Mouse (Mus musculus) lung, embryonic 14.5 days (tissue): ENCODE data around the gene Hoxa7. TPM values are rescaled to one million over a fixed set of nuclear protein-coding genes. Genes with fewer than 3 reads are reported as not detected.

Experiments used
- ATAC-seq: fragments of 200-750 bp; cut with Nextera tagmentation; 2 replicates; pipeline ENCODE4 v1.8.0; 2017; ENCODE audit warnings: mild to moderate bottlenecking, moderate TSS enrichment, moderate library complexity; ENCODE audit not compliant: insufficient read depth
- DNase-seq: peaks from one replicate; pipeline ENCODE4 v3.0.0-alpha.2; 2015
- H3K27ac ChIP-seq: fragments of 300-500 bp; sonication (generic); 2 replicates; pipeline ENCODE4 v1.5.1; 2014; ENCODE audit warnings: low read depth, mild to moderate bottlenecking, moderate library complexity
- H3K27me3 ChIP-seq: fragments of 300-500 bp; sonication (generic); 2 replicates; pipeline ENCODE4 v1.6.1; 2014; ENCODE audit warnings: low read length, control low read depth; ENCODE audit not compliant: insufficient read depth
- H3K36me3 ChIP-seq: fragments of 300-500 bp; sonication (generic); 2 replicates; pipeline ENCODE4 v1.6.1; 2014; ENCODE audit warnings: control low read depth; ENCODE audit not compliant: insufficient read depth
- H3K4me1 ChIP-seq: fragments of 300-500 bp; sonication (generic); 2 replicates; pipeline ENCODE4 v1.6.1; 2014; ENCODE audit warnings: antibody characterized with exemption, control low read depth; ENCODE audit not compliant: insufficient read depth
- H3K4me2 ChIP-seq: fragments of 300-500 bp; sonication (generic); 2 replicates; pipeline ENCODE4 v1.6.1; 2014; ENCODE audit warnings: mild to moderate bottlenecking
- H3K4me3 ChIP-seq: fragments of 300-500 bp; sonication (generic); 2 replicates; pipeline ENCODE4 v1.5.1; 2014; ENCODE audit warnings: low read depth, low read length
- H3K9ac ChIP-seq: fragments of 300-500 bp; sonication (generic); 2 replicates; pipeline ENCODE4 v1.6.1; 2014
- H3K9me3 ChIP-seq: fragments of 300-500 bp; sonication (generic); 2 replicates; pipeline ENCODE4 v1.6.1; 2016; ENCODE audit warnings: low read depth, low read length, control low read depth
- CTCF ChIP-seq: IDR thresholded peaks from 2 replicates; pipeline ENCODE4 v1.5.1; 2016; ENCODE audit warnings: antibody characterized with exemption, low read depth
- WGBS: fragments of 180-500 bp; shearing (Covaris S2); extraction: QIAGEN DNeasy Blood & Tissue Kit; methylation state at CpG from one replicate; pipeline ENCODE4 v1.1.7; 2014; 5-methylcytosine and 5-hydroxymethylcytosine counted together
- polyA plus RNA-seq: library from polyadenylated mRNA; unstranded; fragments of >200 nt; fragmentation: Nextera tagmentation; extraction: Ambion mirVana; gene quantifications from 2 replicates; pipeline ENCODE4 v1.2.1, GENCODE M21; 2014

Gene Hoxa7
- polyA plus RNA-seq, 1 experiment from 2014 or later, result 5.8 TPM

DNA sequence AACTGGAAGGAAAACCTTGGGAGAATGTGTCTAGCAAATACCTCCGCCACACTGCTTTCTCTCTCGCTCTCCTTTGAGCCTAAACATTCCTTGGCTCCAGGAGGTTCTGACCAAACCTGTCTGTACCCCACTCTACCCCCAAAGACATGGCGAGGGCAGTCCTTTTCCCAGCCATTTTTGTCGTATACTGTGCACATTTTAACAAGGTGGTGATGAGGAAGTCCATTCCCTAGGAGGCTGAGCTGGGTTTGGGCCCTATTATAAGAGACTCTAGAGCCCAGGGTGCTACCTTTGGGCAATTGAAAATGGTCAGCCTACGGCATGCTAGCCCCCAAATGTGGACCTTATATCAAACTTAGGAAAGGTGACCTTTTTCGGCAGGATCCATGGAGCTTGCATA lies 14.2 kb upstream of the Hoxa7 start:
- no peak for ATAC-seq
- Histone ChIP-seq H3K27me3 (peaks cover 98% of the 10 kb centered on the region), H3K4me1 (no peaks in the 10 kb centered on the region), H3K4me2 (no peak overlapping the region), H3K4me3 (no peak overlapping the region), H3K9me3 (no peaks in the 10 kb centered on the region), H3K9ac (no peak overlapping the region), H3K27ac (no peak overlapping the region), H3K36me3 (no peaks in the 10 kb centered on the region)
- 16% methylated on average over 6 of the region's 6 CpGs for WGBS
- TF ChIP-seq CTCF, result no peak
- no peak for DNase-seq

DNA sequence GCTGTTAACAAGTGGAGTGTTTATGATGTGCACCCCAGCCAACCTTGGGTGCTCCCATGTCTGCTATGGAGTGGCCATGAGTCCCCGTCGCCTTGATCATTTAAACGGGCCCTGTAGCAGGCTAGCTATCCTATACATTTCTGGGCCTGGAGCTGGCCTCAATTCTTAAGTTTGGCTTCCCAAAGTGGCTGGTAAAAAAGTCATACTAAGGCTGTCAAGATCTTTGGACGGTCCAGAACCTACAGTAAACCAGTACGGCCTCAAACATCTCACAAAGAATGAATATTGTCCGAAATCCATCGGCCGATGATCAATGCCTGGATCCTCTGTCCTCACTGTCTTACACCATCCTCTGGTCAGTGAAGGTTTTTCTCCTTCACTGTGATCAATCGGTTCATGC lies 13.6 kb upstream of the Hoxa7 start:
- Histone ChIP-seq H3K27ac (no peak overlapping the region), H3K27me3 (peaks cover 98% of the 10 kb centered on the region), H3K36me3 (no peaks in the 10 kb centered on the region), H3K4me2 (no peak overlapping the region), H3K4me3 (no peak overlapping the region), H3K9me3 (no peaks in the 10 kb centered on the region), H3K4me1 (no peaks in the 10 kb centered on the region), H3K9ac (no peak overlapping the region)
- TF ChIP-seq CTCF, result no peak
- DNase-seq (no peak), ATAC-seq (no peak)
- 31% methylated on average over 9 of the region's 9 CpGs for WGBS

DNA sequence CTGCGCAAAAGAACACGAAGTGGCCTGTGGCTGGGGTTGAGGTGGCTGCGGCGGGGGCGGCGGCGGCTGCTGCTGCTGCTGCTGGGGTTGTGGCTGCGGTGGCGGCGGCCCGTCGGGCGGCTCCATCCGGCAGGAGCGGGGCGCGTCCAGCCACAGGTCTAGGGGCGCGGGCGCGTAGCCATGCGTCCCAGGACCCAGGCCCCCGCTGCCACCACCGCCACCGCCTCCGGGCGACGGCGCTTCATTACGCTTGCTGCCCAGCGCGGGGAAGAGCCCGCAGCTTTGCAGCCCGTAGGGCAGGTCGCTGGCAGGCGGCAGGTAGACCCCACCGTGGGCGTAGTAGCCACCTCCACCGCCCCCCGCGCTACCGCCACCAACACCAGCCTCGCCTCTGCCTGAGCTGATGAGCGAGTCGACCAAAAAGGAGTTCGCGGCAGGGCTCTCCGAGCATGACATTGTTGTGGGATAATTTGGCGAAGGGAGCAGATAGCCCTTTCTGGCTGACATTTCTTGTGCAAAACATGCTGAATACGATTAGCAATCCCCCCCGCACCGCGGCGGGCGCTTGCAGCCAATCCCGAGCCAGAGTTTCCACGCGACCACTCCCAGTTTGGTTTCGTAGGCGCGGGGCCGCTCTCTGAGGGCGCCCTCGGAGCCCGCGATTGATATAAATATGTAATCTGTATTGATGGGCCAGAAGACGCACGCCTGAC lies 12.9 kb upstream of the Hoxa7 start:
- WGBS, result 2% methylated on average over 68 of the region's 68 CpGs
- H3K27ac ChIP-seq, result no peak overlapping the region; the same call in 1 of the 2 replicates

DNA sequence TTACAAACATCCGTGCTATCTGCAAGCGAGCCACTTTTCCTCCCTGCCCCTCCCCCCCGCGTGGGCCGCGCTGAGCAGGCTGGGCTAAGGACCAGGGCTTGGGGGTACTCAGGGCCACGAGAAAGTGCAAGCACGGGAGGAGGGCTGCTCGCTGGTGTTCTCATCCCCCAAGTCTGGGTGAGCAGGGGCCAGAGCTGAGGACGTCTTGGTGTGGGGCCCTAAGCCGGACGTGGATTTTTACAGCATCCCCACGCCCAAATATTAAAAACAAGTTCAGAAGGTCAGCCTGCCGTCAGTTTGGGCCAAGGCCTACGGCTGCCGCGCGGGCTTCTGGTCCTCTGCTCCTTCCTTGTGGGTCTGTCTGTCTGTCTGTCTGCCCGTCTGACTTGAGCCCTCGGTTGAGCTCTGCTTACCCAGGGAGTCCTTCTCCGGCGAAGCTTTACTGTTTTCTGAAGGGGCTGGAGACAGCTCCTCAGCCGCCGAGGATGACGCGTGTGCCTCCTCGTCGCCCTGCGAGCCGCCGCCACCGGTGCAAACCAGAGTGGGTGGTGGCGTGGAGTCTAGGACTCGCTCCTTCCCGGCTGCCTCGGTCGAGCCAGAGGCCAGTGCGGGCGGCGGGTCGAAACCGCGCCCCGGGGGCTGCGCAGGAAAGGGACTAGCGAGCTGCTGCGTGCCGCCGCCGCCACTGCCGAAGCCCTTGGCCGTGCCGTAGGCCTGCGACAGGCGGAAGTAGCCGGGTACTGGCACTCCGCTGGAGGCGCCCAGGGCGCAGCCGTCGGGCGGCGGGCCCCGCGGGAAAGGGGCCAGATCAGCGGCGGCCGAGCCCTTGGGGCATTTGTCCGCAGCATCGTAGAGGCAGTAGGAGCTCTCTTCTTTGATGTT lies 12.1 kb upstream of the Hoxa7 start:
- Histone ChIP-seq H3K4me1 (no peaks in the 10 kb centered on the region), H3K36me3 (no peaks in the 10 kb centered on the region), H3K9me3 (no peaks in the 10 kb centered on the region), H3K4me3 (peak overlapping the region; percentile 22; the same call in 1 of the 2 replicates), H3K27me3 (peaks cover 99% of the 10 kb centered on the region), H3K9ac (peak overlapping the region; percentile 26; the same call in 1 of the 2 replicates), H3K4me2 (peak overlapping the region; percentile 23; the same call in 1 of the 2 replicates), H3K27ac (no peak overlapping the region; the same call in 1 of the 2 replicates)
- 0 out of 2 replicates have a peak, but pooled peaks have one; percentile 24 for ATAC-seq
- DNase-seq, result no peak
- WGBS, result 1% methylated on average over 69 of the region's 70 CpGs
- no peak for TF ChIP-seq CTCF

More for the DNA sequence above, 12.9 kb upstream of the Hoxa7 start:
- TF ChIP-seq CTCF, result no peak
- Histone ChIP-seq H3K9ac (peak overlapping the region; percentile 26; the same call in 1 of the 2 replicates), H3K36me3 (no peaks in the 10 kb centered on the region), H3K4me2 (peak overlapping the region; percentile 10; the same call in 1 of the 2 replicates), H3K9me3 (no peaks in the 10 kb centered on the region), H3K4me3 (peak overlapping the region; percentile 22; the same call in 1 of the 2 replicates), H3K4me1 (no peaks in the 10 kb centered on the region), H3K27me3 (peaks cover 98% of the 10 kb centered on the region)
- no peak for ATAC-seq
- DNase-seq, result no peak

DNA sequence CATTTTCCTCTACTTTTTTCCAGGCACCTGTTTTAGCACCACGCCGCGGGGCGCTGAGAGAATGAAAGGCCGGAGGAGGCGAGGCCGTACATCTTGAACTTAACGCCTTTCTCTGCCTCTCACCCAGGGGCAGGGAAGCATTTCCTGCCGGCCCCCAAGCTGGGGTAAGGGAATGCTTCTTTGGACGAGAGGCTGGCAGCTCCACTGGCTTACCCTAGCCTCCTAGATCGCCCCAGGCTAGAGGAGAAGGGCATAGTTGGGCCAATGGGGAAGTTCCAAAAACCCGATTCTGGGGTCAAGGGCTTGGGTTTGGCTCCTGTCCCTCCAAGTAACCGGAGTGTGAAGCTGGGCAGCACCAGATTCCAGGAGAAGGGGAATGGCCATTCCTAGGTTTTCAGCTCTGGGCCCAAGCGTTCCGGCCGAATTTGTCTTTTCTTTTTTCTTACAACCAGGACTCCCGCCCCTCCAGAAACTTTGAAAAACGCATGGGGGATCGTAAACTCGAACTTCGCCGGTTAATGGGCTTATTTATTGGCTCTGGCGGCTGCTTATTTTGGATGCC lies 11.4 kb upstream of the Hoxa7 start:
- H3K9ac ChIP-seq, result no peak overlapping the region
- no peak for TF ChIP-seq CTCF
- no peak overlapping the region for H3K4me2 ChIP-seq
- no peaks in the 10 kb centered on the region for H3K36me3 ChIP-seq
- no peak for ATAC-seq
- peak overlapping the region; percentile 12 for H3K4me3 ChIP-seq
- no peaks in the 10 kb centered on the region for H3K9me3 ChIP-seq
- H3K27me3 ChIP-seq, result peaks cover 99% of the 10 kb centered on the region
- DNase-seq, result no peak
- H3K4me1 ChIP-seq, result no peaks in the 10 kb centered on the region
- no peak overlapping the region for H3K27ac ChIP-seq
- 2% methylated on average over 23 of the region's 23 CpGs for WGBS

DNA sequence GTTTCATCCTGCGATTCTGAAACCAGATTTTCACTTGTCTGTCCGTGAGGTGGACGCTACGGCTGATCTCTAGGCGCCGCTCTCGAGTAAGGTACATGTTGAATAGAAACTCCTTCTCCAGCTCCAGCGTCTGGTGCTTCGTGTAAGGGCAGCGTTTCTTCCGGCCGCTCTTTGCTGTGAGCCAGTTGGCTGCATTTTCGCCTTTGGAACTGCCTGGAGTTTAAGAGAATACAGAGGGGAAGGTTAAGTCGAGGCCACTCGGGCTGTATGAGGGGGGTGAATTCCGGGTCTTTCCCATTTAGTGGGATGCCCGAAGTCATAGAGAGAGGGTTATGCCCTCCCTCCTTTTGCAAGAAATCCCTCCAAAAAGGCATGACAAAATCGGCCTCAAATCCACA lies 10.9 kb upstream of the Hoxa7 start:
- peaks cover 99% of the 10 kb centered on the region for H3K27me3 ChIP-seq
- ATAC-seq, result no peak
- H3K36me3 ChIP-seq, result no peaks in the 10 kb centered on the region
- no peaks in the 10 kb centered on the region for H3K4me1 ChIP-seq
- H3K9me3 ChIP-seq, result no peaks in the 10 kb centered on the region
- TF ChIP-seq CTCF, result no peak
- no peak overlapping the region for H3K27ac ChIP-seq
- H3K9ac ChIP-seq, result no peak overlapping the region
- peak overlapping the region; percentile 12 for H3K4me3 ChIP-seq
- under 1% methylated on average over 18 of the region's 18 CpGs for WGBS
- no peak overlapping the region for H3K4me2 ChIP-seq
- peak; percentile 57 for DNase-seq
